Mouse (Mus musculus) liver, postnatal 0 days (tissue): Measurements from ENCODE around the gene Zfp986. TPM values are rescaled to one million over a fixed set of nuclear protein-coding genes. Genes with fewer than 3 reads are reported as not detected.
"Not testable (repeated sequence)": the region's sequence is repeated elsewhere in the genome, so short reads cannot be mapped to it uniquely, and the experiment has no call there.

Source experiments
- ATAC-seq: fragments of 200-750 bp; cut with Nextera tagmentation; 2 replicates; pipeline ENCODE4 v1.8.0; 2017; ENCODE audit warnings: mild to moderate bottlenecking, moderate library complexity
- DNase-seq: peaks from one replicate; pipeline ENCODE4 v3.0.0-alpha.2; 2016
- H3K27ac ChIP-seq: fragments of 300-500 bp; sonication (generic); 2 replicates; pipeline ENCODE4 v1.5.1; 2014; ENCODE audit warnings: antibody characterized with exemption, moderate library complexity, mild to moderate bottlenecking, low read depth
- H3K27me3 ChIP-seq: fragments of 300-500 bp; sonication (generic); 2 replicates; pipeline ENCODE4 v1.6.1; 2014; ENCODE audit warnings: low read length, control low read depth, mixed read lengths; ENCODE audit not compliant: insufficient read depth
- H3K36me3 ChIP-seq: fragments of 300-500 bp; sonication (generic); replicated peaks from 2 replicates; pipeline ENCODE4 v1.6.1; 2014; ENCODE audit warnings: mild to moderate bottlenecking, control low read depth, low read length, moderate library complexity, mixed read lengths; ENCODE audit not compliant: insufficient read depth
- H3K4me1 ChIP-seq: fragments of 300-500 bp; sonication (generic); 2 replicates; pipeline ENCODE4 v1.6.1; 2014; ENCODE audit warnings: antibody characterized with exemption, mild to moderate bottlenecking, control low read depth; ENCODE audit not compliant: insufficient read depth
- H3K4me2 ChIP-seq: fragments of 300-500 bp; sonication (generic); 2 replicates; pipeline ENCODE4 v1.6.1; 2014; ENCODE audit warnings: low read depth, mild to moderate bottlenecking, low read length, moderate library complexity, mixed read lengths
- H3K4me3 ChIP-seq: fragments of 300-500 bp; sonication (generic); 2 replicates; pipeline ENCODE4 v1.5.1; 2014; ENCODE audit warnings: low read depth, low read length
- H3K9ac ChIP-seq: fragments of 300-500 bp; sonication (generic); replicated peaks from 2 replicates; pipeline ENCODE4 v1.6.1; 2014; ENCODE audit warnings: mild to moderate bottlenecking, moderate library complexity
- H3K9me3 ChIP-seq: fragments of 300-500 bp; sonication (generic); 2 replicates; pipeline ENCODE4 v1.6.1; 2016; ENCODE audit warnings: mild to moderate bottlenecking, control low read depth, low read length, mixed read lengths
- CTCF ChIP-seq: sonication (generic); IDR thresholded peaks from 2 replicates; pipeline ENCODE4 v1.5.1; 2016; ENCODE audit warnings: antibody characterized with exemption, low read depth
- WGBS: fragments of 180-500 bp; shearing (Covaris S2); extraction: QIAGEN DNeasy Blood & Tissue Kit; methylation state at CpG from one replicate; pipeline ENCODE4 v1.1.7; 2014; ENCODE audit not compliant: insufficient replicate concordance; 5-methylcytosine and 5-hydroxymethylcytosine counted together
- polyA plus RNA-seq: library from polyadenylated mRNA; unstranded; fragments of >200 nt; fragmentation: Nextera tagmentation; extraction: Ambion mirVana; gene quantifications from 2 replicates; pipeline ENCODE4 v1.2.1, GENCODE M21; 2015

Gene Zfp986
- polyA plus RNA-seq, 1 experiment from 2014 or later: not detected

DNA sequence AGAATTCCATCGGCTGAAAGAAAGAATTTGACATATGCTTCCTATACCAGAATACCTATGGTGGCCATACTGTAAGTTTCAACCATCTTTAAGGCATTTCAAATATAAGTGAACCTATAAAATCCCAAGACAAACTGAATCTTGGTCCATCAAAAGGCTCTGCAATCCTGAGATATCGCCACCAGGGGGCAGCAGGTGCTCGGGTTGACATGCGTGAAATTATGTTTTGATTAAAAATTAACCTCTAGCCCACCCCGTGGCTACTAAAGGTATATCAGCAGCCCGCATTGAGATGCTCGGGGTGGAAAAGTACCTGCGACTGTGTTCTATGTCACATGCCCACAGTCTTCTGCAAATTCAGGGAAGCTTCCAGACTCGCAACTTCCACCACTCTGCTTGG, 17.2 kb upstream of the Zfp986 start:
- not testable (repeated sequence) for H3K4me3 ChIP-seq
- peak; percentile 30 for TF ChIP-seq CTCF

DNA sequence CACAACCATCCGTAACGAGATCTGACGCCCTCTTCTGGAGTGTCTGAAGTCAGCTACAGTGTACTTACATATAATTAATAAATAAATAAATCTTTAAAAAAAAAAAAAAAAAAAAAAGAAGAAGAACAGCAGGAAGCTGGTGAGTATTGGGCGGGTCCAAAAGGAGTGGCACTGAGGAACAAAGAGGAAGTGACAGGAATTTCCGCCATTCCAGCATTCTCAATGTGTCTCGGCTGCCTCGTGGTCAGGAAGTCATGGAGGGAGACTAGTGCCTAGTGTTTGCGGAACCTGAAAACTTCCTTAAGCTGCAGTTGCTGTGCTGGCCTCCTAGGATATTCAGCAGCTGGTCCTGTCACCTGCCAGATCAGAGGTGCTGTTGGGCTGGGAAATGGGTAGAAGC, 4.7 kb upstream of the Zfp986 start:
- not testable (repeated sequence) for DNase-seq, H3K4me2 ChIP-seq, H3K27me3 ChIP-seq, ATAC-seq, H3K4me3 ChIP-seq, H3K4me1 ChIP-seq, H3K36me3 ChIP-seq, H3K9me3 ChIP-seq, H3K27ac ChIP-seq, H3K9ac ChIP-seq
- 70% methylated on average over 5 of the region's 8 CpGs for WGBS

More for the DNA sequence above, 17.2 kb upstream of the Zfp986 start:
- not testable (repeated sequence) for H3K4me1 ChIP-seq, H3K27ac ChIP-seq, ATAC-seq, H3K27me3 ChIP-seq, DNase-seq, H3K9ac ChIP-seq, H3K9me3 ChIP-seq, H3K4me2 ChIP-seq, H3K36me3 ChIP-seq
- WGBS: 63% methylated on average over 6 of the region's 9 CpGs

Other genes starting within 250 kb of the Zfp986 start
- gene Zfp980, start 198.1 kb upstream of the Zfp986 start, polyA plus RNA-seq: not detected in 2 replicates
- 0.07 and 0.09 TPM in 2 replicates for gene Zfp987, start 228.5 kb downstream of the Zfp986 start, polyA plus RNA-seq